Mouse (Mus musculus): ENCODE data around the gene Glrx3.
A peak's percentile ranks its signal among the peaks of the same experiment; 100 is the strongest.
"Not testable (repeated sequence)": the region's sequence is repeated elsewhere in the genome, so short reads cannot be mapped to it uniquely, and the experiment has no call there.

Gene Glrx3

GRCm38 (mm10) chr7:137437440-137438178, at the start of gene Glrx3:
Gene Glrx3, plus strand, starts transcription at chr7:137437614.
- peak; percentile 94 for DNase-seq (ENCODE audit: low read depth, low spot score)

DNA sequence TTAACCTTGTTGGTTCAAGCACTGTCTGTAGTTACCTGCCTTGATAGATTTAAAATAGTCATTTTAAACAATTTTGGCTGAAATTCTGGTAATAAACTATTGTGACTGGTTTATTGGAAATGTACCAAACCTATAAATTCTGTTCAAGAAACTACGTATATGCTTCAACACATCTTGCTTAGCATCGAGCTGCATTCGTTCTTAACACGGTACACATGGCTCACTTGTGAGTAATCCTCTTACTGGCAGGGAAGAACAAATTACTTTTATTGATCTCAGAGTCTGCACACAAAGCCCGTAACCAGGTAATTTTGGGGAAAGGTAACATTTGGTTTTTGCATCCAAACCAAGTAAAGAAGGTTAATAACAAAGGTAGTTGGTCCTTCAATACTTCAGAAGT, 49.6 kb upstream of the Glrx3 start:
- DNase-seq (ENCODE audit: low read depth, low spot score): no peak

GRCm38 (mm10) chr7:137395421-137395820, 42.0 kb upstream of the Glrx3 start:
- no peak for DNase-seq (ENCODE audit: low read depth, low spot score)

DNA sequence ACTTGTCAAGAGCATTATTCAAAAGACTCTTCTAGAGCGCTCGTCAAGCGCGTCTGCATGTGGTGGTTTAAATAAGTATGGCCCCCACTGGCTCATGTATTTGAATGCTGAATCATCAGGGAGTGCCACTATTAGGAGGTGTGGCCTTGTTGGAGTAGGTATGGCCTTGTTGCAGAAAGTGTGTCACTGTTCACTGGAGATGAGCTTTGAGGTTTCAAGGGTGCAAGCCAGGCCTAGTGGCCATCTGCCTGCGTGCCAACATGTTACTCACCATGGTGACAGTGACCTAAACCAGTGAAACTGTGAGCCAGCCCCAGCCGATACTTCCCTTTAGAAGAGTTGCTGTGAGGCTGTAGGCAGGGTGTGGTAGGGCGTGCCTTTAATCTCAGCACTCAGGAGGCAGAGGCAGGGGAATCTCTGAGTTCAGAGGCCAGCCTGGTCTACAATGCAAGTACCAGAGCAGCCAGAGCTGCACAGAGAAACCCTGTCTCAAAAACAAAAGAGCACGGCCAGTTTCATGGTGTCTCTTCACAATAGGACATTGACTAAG, 40.0 kb upstream of the Glrx3 start:
- no peak for DNase-seq (ENCODE audit: low read depth, low spot score)

DNA sequence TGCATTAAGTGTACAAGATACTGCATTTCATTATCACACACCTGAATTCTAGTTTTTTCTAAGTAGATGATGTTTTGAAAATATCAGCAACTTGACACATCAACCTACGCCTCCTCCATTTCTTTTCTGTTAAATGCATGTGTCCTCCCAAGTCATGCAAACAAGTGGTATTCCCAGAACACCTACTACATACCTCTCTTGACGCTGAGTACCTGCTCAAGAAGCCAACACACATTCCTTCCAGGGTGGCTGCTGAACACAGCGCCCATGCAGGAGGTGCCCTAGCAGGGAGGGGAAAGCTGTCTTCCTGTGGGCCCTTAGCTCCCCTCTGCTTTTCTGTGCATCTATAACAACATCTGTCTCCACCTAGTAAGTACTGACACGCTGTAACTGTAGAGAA, 38.4 kb upstream of the Glrx3 start:
- no peak for DNase-seq (ENCODE audit: low read depth, low spot score)

GRCm38 (mm10) chr7:137404146-137404545, 33.3 kb upstream of the Glrx3 start:
- no peak for DNase-seq (ENCODE audit: low read depth, low spot score)

GRCm38 (mm10) chr7:137407428-137408058, 29.9 kb upstream of the Glrx3 start:
- no peak for DNase-seq (ENCODE audit: low read depth, low spot score)

- DNase-seq (ENCODE audit: low read depth, low spot score): peak; percentile 97
Observed at GRCm38 (mm10) chr7:137410337-137411197, 26.8 kb upstream of the Glrx3 start, which contains the start of gene 9430038I01Rik. Gene 9430038I01Rik, minus strand, starts transcription at chr7:137410762.

GRCm38 (mm10) chr7:137414710-137415109, 22.7 kb upstream of the Glrx3 start:
- peak; percentile 31 for DNase-seq (ENCODE audit: low read depth, low spot score)

DNA sequence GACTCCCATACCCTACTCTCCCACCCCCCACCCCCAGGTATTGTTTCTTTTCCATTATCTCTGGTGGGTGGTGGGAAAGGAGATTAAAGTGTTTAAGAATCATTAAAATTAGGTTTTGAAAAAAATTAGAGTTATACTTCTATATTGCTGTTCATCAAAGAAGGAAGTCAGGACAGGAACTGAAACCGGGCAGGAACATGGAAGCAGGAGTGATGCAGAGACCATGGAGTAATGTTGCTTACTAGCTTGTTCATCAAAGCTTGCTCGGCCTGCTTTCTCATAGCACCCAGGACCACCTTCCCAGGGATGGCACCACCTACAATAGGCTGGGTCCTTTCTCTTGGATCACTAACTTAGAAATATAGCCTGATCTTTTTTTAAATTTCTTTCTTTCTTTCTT, 16.9 kb upstream of the Glrx3 start:
- DNase-seq (ENCODE audit: low read depth, low spot score): no peak

- no peak for DNase-seq (ENCODE audit: low read depth, low spot score)
Observed at GRCm38 (mm10) chr7:137421236-137421635, 16.2 kb upstream of the Glrx3 start.

- no peak for DNase-seq (ENCODE audit: low read depth, low spot score)
Observed at GRCm38 (mm10) chr7:137426693-137427092, 10.7 kb upstream of the Glrx3 start.

- no peak for DNase-seq (ENCODE audit: low read depth, low spot score)
Observed at GRCm38 (mm10) chr7:137431769-137432603, 5.4 kb upstream of the Glrx3 start.

GRCm38 (mm10) chr7:137436901-137437300, 513 bp upstream of the Glrx3 start:
- no peak for DNase-seq (ENCODE audit: low read depth, low spot score)

DNA sequence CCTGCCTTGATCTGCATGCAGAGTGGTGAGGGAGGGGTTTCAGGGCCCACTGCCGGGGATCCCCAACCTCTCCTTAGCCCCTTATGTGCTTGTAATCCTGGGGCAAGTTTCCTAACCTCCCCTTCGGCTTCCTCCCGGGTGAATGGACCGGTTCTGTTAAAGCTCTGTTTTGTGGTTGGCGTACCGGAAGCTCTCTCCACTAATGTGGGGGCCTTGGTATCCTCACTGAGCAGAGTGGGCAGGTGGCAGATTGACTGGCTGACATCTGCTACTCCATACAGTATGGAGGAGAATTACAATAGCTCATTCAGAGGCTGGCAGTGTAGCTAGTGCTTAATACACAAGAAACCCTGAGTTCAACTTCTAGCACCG, 751 bp downstream of the Glrx3 start:
- peak; percentile 46 for DNase-seq (ENCODE audit: low read depth, low spot score)

DNA sequence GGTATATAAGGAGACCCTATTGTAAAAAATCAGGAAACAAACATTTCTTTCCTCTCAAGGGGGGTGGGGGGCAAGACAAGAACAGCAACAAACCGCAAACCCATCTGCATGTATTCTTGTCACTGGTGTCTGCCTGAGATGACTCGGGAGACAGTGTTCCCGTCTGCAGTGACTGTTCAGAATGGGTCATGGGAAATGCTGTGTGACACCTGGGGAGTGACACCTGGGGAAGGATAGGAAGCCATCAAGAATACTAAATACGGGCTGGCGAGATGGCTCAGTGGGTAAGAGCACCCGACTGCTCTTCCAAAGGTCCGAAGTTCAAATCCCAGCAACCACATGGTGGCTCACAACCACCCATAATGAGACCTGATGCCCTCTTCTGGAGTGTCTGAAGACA, 1.5 kb downstream of the Glrx3 start:
- not testable (repeated sequence) for DNase-seq (ENCODE audit: low read depth, low spot score)

GRCm38 (mm10) chr7:137442951-137443350, 5.5 kb downstream of the Glrx3 start:
- DNase-seq (ENCODE audit: low read depth, low spot score): no peak

- no peak for DNase-seq (ENCODE audit: low read depth, low spot score)
Observed at GRCm38 (mm10) chr7:137445321-137445720, 7.9 kb downstream of the Glrx3 start.

- no peak for DNase-seq (ENCODE audit: low read depth, low spot score)
Observed at GRCm38 (mm10) chr7:137461396-137461795, 24.0 kb downstream of the Glrx3 start.

DNA sequence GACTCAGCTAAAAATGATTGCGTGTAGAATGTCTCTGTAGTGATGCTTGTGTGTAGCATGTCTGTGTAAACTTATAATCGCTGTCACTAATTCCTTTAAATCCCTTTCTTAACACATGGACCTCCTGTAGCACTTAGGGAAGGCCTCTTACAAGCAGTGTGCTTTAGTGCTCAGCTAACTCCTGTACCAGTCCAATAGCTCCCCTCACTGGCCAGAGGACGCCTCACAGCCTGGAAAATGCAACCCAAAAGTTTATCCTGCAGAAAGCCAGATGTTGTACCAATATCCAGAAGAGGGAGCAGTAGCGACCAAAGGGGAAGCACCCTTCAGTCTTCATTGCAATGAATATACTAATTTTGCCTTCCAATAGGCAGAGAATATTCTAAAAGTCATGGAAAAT, 30.8 kb downstream of the Glrx3 start:
- DNase-seq (ENCODE audit: low read depth, low spot score): peak; percentile 18
